14 mouse cellular contexts compared by ENCODE assay signal in the genomic region with DNA sequence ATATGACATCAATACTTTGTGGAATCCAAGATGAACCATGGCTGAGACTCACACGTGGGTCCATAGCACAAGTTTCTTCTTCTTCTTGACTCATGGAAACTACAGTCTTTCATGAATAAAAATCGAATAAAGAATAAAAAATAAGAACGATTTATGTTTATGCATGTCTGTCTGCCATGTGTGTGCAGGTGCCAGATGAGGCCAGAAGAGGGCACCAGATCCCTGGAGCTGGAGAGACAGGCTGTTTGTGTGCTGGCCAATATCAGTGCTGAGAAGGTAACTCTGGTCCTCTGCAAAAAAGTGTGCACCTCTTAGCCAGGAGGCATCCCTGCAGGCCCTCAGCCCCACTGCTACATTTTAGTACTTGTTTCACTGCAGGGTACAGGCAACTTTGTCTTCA. TPM values are rescaled to one million over a fixed set of nuclear protein-coding genes. Genes with fewer than 3 reads are reported as not detected.
DNase-seq lines count a peak whose midpoint lies in the region; ATAC-seq and TF ChIP-seq lines count a peak whose summit lies in the region.
"Had no signal": no experiment of that assay in that cellular context is flagged by ENCODE, and none has a peak within 500 bp of the region (broad histone marks: within the 10 kb centered on the region; RNA-seq: fewer than 3 reads in every experiment).

No protein-coding gene starts in this region.

- TF ChIP-seq CTCF in gastrocnemius, adult 2 months (IDR thresholded peaks at IDR 0.05), result peak; percentile 38
- TF ChIP-seq CTCF in lung, adult 2 months (IDR thresholded peaks at IDR 0.05; ENCODE audit: insufficient read depth, low read length), result 0 out of 2 replicates have a peak, but pooled peaks have one; percentile 6
- peak; percentile 89 for TF ChIP-seq CTCF in ES-Bruce4 (IDR thresholded peaks at IDR 0.05; ENCODE audit: low read depth, low read length)
- peak; percentile 49; the same call in 1 of the 2 replicates for TF ChIP-seq CTCF in embryonic fibroblast, embryonic 13.5 days (IDR thresholded peaks at IDR 0.05; ENCODE audit: borderline replicate concordance, insufficient read depth, low read length)

- no peaks in the 10 kb centered on the region for H3K36me3 ChIP-seq in ES-Bruce4 (ENCODE audit: control insufficient read depth, insufficient read depth, low read length, poor library complexity, severe bottlenecking)
- H3K36me3 ChIP-seq: embryonic facial prominence, embryonic 12.5 days; liver, embryonic 13.5 days had no signal

- no peak overlapping the region for H3K27ac ChIP-seq in gastrocnemius, adult 2 months
- H3K27ac ChIP-seq in ES-Bruce4 (ENCODE audit: insufficient read depth, low read length), result no peak overlapping the region
- H3K27ac ChIP-seq in embryonic fibroblast, embryonic 13.5 days (ENCODE audit: insufficient read depth, low read length), result no peak overlapping the region
- H3K27ac ChIP-seq: embryonic facial prominence, embryonic 12.5 days; liver, embryonic 13.5 days had no signal

- no peak overlapping the region for H3K9ac ChIP-seq in ES-Bruce4 (ENCODE audit: low read depth, poor library complexity, severe bottlenecking)
- H3K9ac ChIP-seq: embryonic facial prominence, embryonic 12.5 days; liver, embryonic 13.5 days had no signal

- no peak overlapping the region for H3K4me3 ChIP-seq in gastrocnemius, adult 2 months
- H3K4me3 ChIP-seq in lung, adult 2 months (replicated peaks; ENCODE audit: extremely low read depth, low read depth, low read length), result no peak overlapping the region
- no peak overlapping the region for H3K4me3 ChIP-seq in ES-Bruce4 (ENCODE audit: low read depth, low read length)
- H3K4me3 ChIP-seq in embryonic fibroblast, embryonic 13.5 days (ENCODE audit: insufficient read depth, low read length), result no peak overlapping the region
- H3K4me3 ChIP-seq: embryonic facial prominence, embryonic 12.5 days; liver, embryonic 13.5 days had no signal

- peaks cover 2% of the 10 kb centered on the region; the same call in 1 of the 2 replicates for H3K9me3 ChIP-seq in ES-Bruce4 (replicated peaks; ENCODE audit: control insufficient read depth, insufficient read depth, low read length, poor library complexity, severe bottlenecking)
- H3K9me3 ChIP-seq: embryonic facial prominence, embryonic 12.5 days; liver, embryonic 13.5 days had no signal

- TF ChIP-seq POLR2A in lung, adult 2 months (IDR thresholded peaks at IDR 0.05; ENCODE audit: borderline replicate concordance, extremely low read depth, low read depth, low read length), result no peak
- no peak for TF ChIP-seq POLR2A in ES-Bruce4 (IDR thresholded peaks at IDR 0.05; ENCODE audit: insufficient read depth, low read length)
- TF ChIP-seq POLR2A in embryonic fibroblast, embryonic 13.5 days (IDR thresholded peaks at IDR 0.05; ENCODE audit: low read depth, low read length), result no peak

- intact Hi-C loops in gastrocnemius, adult 2 months (cut with DNase I), result loop anchor here (10.0 kb wide), 1 partner anchor 173 kb away; no protein-coding TSS in a partner anchor

- no peak for TF ChIP-seq EP300 in ES-Bruce4 (IDR thresholded peaks at IDR 0.05; ENCODE audit: insufficient read depth, low read depth, low read length)

- WGBS in lung, adult 2 months, result 82% methylated on average over 3 of the region's 3 CpGs

- DNase-seq in gastrocnemius, adult 2 months, result no peak
- DNase-seq in gastrocnemius, postnatal 10 days, result no peak
- DNase-seq in lung, adult 2 months, result no peak
- DNase-seq in lung, postnatal 14 days, result no peak
- no peak for DNase-seq in right cerebral cortex, adult 18-20 months
- DNase-seq: cerebellum, adult 9-10 months; heart, adult 11 months; kidney, adult 9 months; liver, embryonic 13.5 days had no signal

- no peaks in the 10 kb centered on the region; the same call in 1 of the 2 replicates for H3K4me1 ChIP-seq in lung, adult 2 months (ENCODE audit: control insufficient read depth, insufficient read depth, low read length)
- H3K4me1 ChIP-seq in ES-Bruce4 (ENCODE audit: control insufficient read depth, insufficient read depth, low read length), result no peaks in the 10 kb centered on the region
- H3K4me1 ChIP-seq in embryonic fibroblast, embryonic 13.5 days (ENCODE audit: control insufficient read depth, insufficient read depth, low read length), result no peaks in the 10 kb centered on the region

- no peaks in the 10 kb centered on the region for H3K27me3 ChIP-seq in ES-Bruce4 (ENCODE audit: control insufficient read depth, insufficient read depth, low read length, poor library complexity, severe bottlenecking)
- H3K27me3 ChIP-seq: embryonic facial prominence, embryonic 12.5 days; liver, embryonic 13.5 days had no signal

- ATAC-seq in granulocyte monocyte progenitor cell, adult 5-6 weeks (replicated peaks; ENCODE audit: poor library complexity, severe bottlenecking), result no peak; the same call in 1 of the 2 replicates
- ATAC-seq: forebrain, embryonic 16.5 days had no signal

RNA-seq across cellular contexts. Expression of a gene that starts 34.2 kb away (rescaled TPM):
- total RNA-seq in gastrocnemius, adult 2 months (2021), result 100 to 1,000 TPM; 150 to 159 TPM
- 100 to 1,000 TPM; 133 to 141 TPM for total RNA-seq in gastrocnemius, postnatal 10 days (2021)
- polyA plus RNA-seq in lung, adult 2 months (2012; rRNA removed), result 33.1 and 45.9 TPM in 2 replicates
- 88.7 and 95.7 TPM in 2 replicates for polyA plus RNA-seq in ES-Bruce4 (2011; ENCODE audit: insufficient read depth, insufficient read length, low read depth, missing spikeins)
- 109 and 118 TPM in 2 replicates for polyA plus RNA-seq in embryonic fibroblast, embryonic 13.5 days (2011; ENCODE audit: insufficient read length, low read depth, missing spikeins)
- total RNA-seq in granulocyte monocyte progenitor cell, adult 5-6 weeks (2014; fragmentation: Nextera tagmentation), result 133 and 145 TPM in 2 replicates
- 94.4 and 114 TPM in 2 replicates for total RNA-seq in granulocyte monocyte progenitor cell, adult 5-6 weeks (2017)

Comparison
In these comparisons a context has a peak if more than half of its experiments do, and no peak if none do; other contexts are left out.
1. CTCF ChIP-seq: peak in every context shown above with its lines; median percentile 89 in ES-Bruce4; 49 in embryonic fibroblast, embryonic 13.5 days; 38 in gastrocnemius, adult 2 months; 6 in lung, adult 2 months.